Mouse (Mus musculus): ENCODE results near the gene Mgll.

DNA sequence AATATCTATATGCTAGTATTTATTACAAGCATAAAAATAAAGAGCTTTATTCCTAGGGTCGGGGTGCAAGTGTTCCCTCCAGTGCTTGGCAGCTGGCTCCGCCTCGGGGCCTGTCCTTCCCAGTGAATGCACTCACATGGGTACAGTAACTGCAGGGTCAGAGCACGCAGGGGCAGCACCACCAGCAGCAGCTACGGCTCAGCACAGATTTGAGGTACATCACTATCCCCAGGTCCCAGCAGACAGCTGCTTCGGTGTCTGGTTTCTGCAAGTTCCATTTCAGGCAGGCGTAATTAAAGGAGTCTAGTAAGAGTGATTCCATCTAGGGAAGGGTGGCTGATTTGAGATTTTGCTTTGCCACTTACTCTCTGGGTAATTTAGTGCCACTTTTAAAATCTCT lies 134.1 kb downstream of the Mgll start:
- TF ChIP-seq CTCF (IDR thresholded peaks at IDR 0.05; ENCODE audit: borderline replicate concordance, insufficient read depth, low read length): no peak
- no peak for TF ChIP-seq POLR2A (IDR thresholded peaks at IDR 0.05; ENCODE audit: low read depth, low read length)
